Mouse (Mus musculus): Measurements from ENCODE around the gene Wscd2. TPM values are rescaled to one million over a fixed set of nuclear protein-coding genes. Genes with fewer than 3 reads are reported as not detected.

Gene Wscd2
- polyA plus RNA-seq, 1 experiment from 2014 or later: 0.06 TPM

- H3K9me3 ChIP-seq (replicated peaks; ENCODE audit: control insufficient read depth, low read length): no peaks in the 10 kb centered on the region
- ATAC-seq (ENCODE audit: low read depth): no peak
- no peak overlapping the region for H3K9ac ChIP-seq (ENCODE audit: low read depth, low read length)
- no peak overlapping the region for H3K27ac ChIP-seq (ENCODE audit: low read length)
- no peak overlapping the region for H3K4me2 ChIP-seq (ENCODE audit: low read depth, low read length)
- no peaks in the 10 kb centered on the region for H3K4me1 ChIP-seq (ENCODE audit: control insufficient read depth, low read depth, low read length)
- WGBS (ENCODE audit: insufficient replicate concordance): 56% methylated on average over 4 of the region's 4 CpGs
- H3K36me3 ChIP-seq (ENCODE audit: control insufficient read depth, insufficient read depth): no peaks in the 10 kb centered on the region
- H3K4me3 ChIP-seq (ENCODE audit: low read depth, low read length): no peak overlapping the region
- no peaks in the 10 kb centered on the region for H3K27me3 ChIP-seq (ENCODE audit: control insufficient read depth, insufficient read depth, low read depth, low read length)
Measured at GRCm38 (mm10) chr5:113618716-113619115, 128.6 kb downstream of the Wscd2 start.

DNA sequence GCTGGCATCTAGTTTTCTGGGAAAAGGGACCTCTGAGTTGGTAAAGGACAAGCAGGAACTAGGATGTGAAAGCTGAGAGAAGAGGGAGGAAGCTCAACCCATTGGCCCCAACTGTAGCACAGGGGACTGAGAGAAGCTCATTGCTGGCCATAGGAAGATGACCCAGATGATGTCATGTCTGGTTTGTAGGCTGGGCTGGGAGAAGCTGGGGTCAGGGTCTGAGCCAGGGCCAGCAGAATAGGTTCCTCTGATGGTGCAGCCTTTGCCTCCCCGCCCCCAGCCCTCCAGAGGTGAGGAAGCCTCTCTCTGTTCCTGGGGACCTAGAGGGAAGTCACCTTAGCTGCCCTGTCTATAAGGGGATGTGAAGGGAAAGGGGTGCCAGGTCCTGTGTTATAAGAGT, 129.0 kb downstream of the Wscd2 start:
- H3K9me3 ChIP-seq (replicated peaks; ENCODE audit: control insufficient read depth, low read length): no peaks in the 10 kb centered on the region
- ATAC-seq (ENCODE audit: low read depth): no peak
- no peak overlapping the region for H3K4me3 ChIP-seq (ENCODE audit: low read depth, low read length)
- H3K9ac ChIP-seq (ENCODE audit: low read depth, low read length): no peak overlapping the region
- no peaks in the 10 kb centered on the region for H3K36me3 ChIP-seq (ENCODE audit: control insufficient read depth, insufficient read depth)
- H3K27ac ChIP-seq (ENCODE audit: low read length): no peak overlapping the region
- H3K27me3 ChIP-seq (ENCODE audit: control insufficient read depth, insufficient read depth, low read depth, low read length): no peaks in the 10 kb centered on the region
- no peak overlapping the region for H3K4me2 ChIP-seq (ENCODE audit: low read depth, low read length)
- H3K4me1 ChIP-seq (ENCODE audit: control insufficient read depth, low read depth, low read length): no peaks in the 10 kb centered on the region
- 50% methylated on average over 1 of the region's 1 CpGs for WGBS (ENCODE audit: insufficient replicate concordance)

GRCm38 (mm10) chr5:113620130-113620716, 130.1 kb downstream of the Wscd2 start:
- WGBS (ENCODE audit: insufficient replicate concordance): 68% methylated on average over 16 of the region's 16 CpGs
- Histone ChIP-seq H3K9me3 (replicated peaks; ENCODE audit: control insufficient read depth, low read length) (no peaks in the 10 kb centered on the region), H3K4me2 (ENCODE audit: low read depth, low read length) (no peak overlapping the region), H3K27ac (ENCODE audit: low read length) (no peak overlapping the region), H3K36me3 (ENCODE audit: control insufficient read depth, insufficient read depth) (no peaks in the 10 kb centered on the region), H3K27me3 (ENCODE audit: control insufficient read depth, insufficient read depth, low read depth, low read length) (no peaks in the 10 kb centered on the region), H3K4me1 (ENCODE audit: control insufficient read depth, low read depth, low read length) (no peaks in the 10 kb centered on the region), H3K4me3 (ENCODE audit: low read depth, low read length) (no peak overlapping the region), H3K9ac (ENCODE audit: low read depth, low read length) (no peak overlapping the region)
- no peak for ATAC-seq (ENCODE audit: low read depth)

DNA sequence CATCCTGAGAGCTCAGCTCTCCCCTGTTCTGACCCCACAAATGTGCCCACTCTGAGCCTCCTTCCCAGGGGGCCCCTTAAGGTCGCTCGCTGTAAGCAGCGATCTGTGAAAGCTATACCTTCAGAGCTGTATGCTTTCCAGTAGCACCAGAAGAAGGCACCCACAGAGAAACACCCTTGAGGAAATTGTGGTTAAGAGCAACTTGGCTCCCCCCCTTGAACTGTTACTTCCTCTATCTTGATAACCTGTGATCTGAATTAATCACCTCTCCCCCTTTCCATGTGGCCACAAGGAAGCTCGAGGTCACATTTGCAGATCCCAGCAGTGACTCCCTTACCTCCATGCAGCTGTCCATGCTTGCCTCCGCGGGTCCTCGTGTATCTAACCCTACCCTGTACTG, 130.9 kb downstream of the Wscd2 start:
- Histone ChIP-seq H3K4me1 (ENCODE audit: control insufficient read depth, low read depth, low read length) (no peaks in the 10 kb centered on the region), H3K9ac (ENCODE audit: low read depth, low read length) (no peak overlapping the region), H3K4me2 (ENCODE audit: low read depth, low read length) (no peak overlapping the region), H3K27ac (ENCODE audit: low read length) (no peak overlapping the region), H3K4me3 (ENCODE audit: low read depth, low read length) (no peak overlapping the region), H3K9me3 (replicated peaks; ENCODE audit: control insufficient read depth, low read length) (no peaks in the 10 kb centered on the region), H3K36me3 (ENCODE audit: control insufficient read depth, insufficient read depth) (no peaks in the 10 kb centered on the region), H3K27me3 (ENCODE audit: control insufficient read depth, insufficient read depth, low read depth, low read length) (no peaks in the 10 kb centered on the region)
- no peak for ATAC-seq (ENCODE audit: low read depth)
- WGBS (ENCODE audit: insufficient replicate concordance): 26% methylated on average over 7 of the region's 7 CpGs

DNA sequence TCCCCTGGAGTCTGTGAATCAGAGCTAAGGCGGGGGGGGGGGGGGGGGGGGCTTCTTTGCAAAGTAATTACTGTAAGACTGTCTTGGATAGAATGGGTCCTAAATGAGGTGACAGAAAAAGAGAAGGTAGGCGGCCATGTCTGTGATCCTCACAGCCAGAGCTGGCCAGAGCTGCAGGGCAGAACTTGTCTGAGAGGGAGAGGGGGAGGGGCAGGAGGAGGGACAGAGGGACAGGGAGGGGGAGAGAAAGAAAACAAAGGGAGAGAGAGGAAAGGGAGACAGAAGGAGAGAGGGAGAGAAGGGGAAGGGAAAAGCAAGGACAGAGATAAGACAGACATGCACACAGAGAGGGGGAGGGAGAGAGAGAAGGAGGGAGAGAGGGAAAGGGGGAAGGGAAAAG, 132.9 kb downstream of the Wscd2 start:
- no peak overlapping the region for H3K27ac ChIP-seq (ENCODE audit: low read length)
- no peaks in the 10 kb centered on the region for H3K4me1 ChIP-seq (ENCODE audit: control insufficient read depth, low read depth, low read length)
- H3K9ac ChIP-seq (ENCODE audit: low read depth, low read length): no peak overlapping the region
- H3K36me3 ChIP-seq (ENCODE audit: control insufficient read depth, insufficient read depth): no peaks in the 10 kb centered on the region
- H3K27me3 ChIP-seq (ENCODE audit: control insufficient read depth, insufficient read depth, low read depth, low read length): no peaks in the 10 kb centered on the region
- ATAC-seq (ENCODE audit: low read depth): no peak
- H3K4me3 ChIP-seq (ENCODE audit: low read depth, low read length): no peak overlapping the region
- no peaks in the 10 kb centered on the region for H3K9me3 ChIP-seq (replicated peaks; ENCODE audit: control insufficient read depth, low read length)
- H3K4me2 ChIP-seq (ENCODE audit: low read depth, low read length): no peak overlapping the region
- 13% methylated on average over 2 of the region's 2 CpGs for WGBS (ENCODE audit: insufficient replicate concordance)

DNA sequence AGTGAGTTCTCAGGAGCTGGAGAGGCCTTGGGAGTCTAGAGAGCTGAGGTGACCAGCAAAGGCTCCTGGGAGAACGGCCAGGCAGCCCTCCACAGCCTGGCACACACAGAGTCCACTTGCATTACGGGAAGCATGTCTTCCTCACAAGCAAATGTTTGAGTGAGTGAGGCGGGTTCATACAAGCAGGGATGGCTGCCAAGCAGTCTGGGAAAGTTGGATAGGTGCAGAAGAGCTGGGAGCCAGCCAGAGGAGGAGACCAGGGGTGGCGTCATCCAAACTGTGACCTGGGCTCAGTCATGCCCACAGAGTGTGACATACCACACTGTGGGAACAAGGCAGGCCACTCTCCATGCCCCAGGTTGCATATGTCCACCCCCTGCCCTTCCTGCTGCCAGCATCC, 134.9 kb downstream of the Wscd2 start:
- Histone ChIP-seq H3K9me3 (replicated peaks; ENCODE audit: control insufficient read depth, low read length) (no peaks in the 10 kb centered on the region), H3K9ac (ENCODE audit: low read depth, low read length) (no peak overlapping the region), H3K4me1 (ENCODE audit: control insufficient read depth, low read depth, low read length) (no peaks in the 10 kb centered on the region), H3K27ac (ENCODE audit: low read length) (no peak overlapping the region), H3K4me2 (ENCODE audit: low read depth, low read length) (no peak overlapping the region), H3K27me3 (ENCODE audit: control insufficient read depth, insufficient read depth, low read depth, low read length) (no peaks in the 10 kb centered on the region), H3K36me3 (ENCODE audit: control insufficient read depth, insufficient read depth) (no peaks in the 10 kb centered on the region), H3K4me3 (ENCODE audit: low read depth, low read length) (no peak overlapping the region)
- 56% methylated on average over 4 of the region's 4 CpGs for WGBS (ENCODE audit: insufficient replicate concordance)
- ATAC-seq (ENCODE audit: low read depth): no peak

DNA sequence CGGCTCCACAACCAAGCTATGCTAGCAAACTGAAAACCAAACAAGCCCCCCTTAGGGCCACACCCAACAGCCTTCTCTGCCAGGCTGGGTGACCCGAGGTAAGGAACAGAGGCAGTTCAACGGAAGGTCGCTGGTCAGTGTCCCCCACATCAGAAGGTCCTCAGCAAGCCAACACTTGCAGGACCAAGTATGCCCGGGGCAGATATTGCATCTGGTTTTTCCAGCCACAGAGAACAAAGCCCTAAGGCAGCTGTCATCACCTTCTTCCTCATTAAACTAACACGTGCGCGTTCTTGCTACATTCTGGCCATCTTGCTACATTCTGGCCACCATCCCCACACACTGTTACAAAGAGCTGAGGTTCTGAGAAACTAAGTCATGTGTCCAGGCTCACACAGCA, 136.2 kb downstream of the Wscd2 start:
- no peaks in the 10 kb centered on the region for H3K4me1 ChIP-seq (ENCODE audit: control insufficient read depth, low read depth, low read length)
- H3K4me3 ChIP-seq (ENCODE audit: low read depth, low read length): no peak overlapping the region
- 50% methylated on average over 8 of the region's 8 CpGs for WGBS (ENCODE audit: insufficient replicate concordance)
- no peaks in the 10 kb centered on the region for H3K9me3 ChIP-seq (replicated peaks; ENCODE audit: control insufficient read depth, low read length)
- H3K9ac ChIP-seq (ENCODE audit: low read depth, low read length): no peak overlapping the region
- ATAC-seq (ENCODE audit: low read depth): no peak
- no peaks in the 10 kb centered on the region for H3K36me3 ChIP-seq (ENCODE audit: control insufficient read depth, insufficient read depth)
- no peaks in the 10 kb centered on the region for H3K27me3 ChIP-seq (ENCODE audit: control insufficient read depth, insufficient read depth, low read depth, low read length)
- H3K4me2 ChIP-seq (ENCODE audit: low read depth, low read length): no peak overlapping the region
- no peak overlapping the region for H3K27ac ChIP-seq (ENCODE audit: low read length)

- Histone ChIP-seq H3K4me3 (ENCODE audit: low read depth, low read length) (no peak overlapping the region), H3K36me3 (ENCODE audit: control insufficient read depth, insufficient read depth) (no peaks in the 10 kb centered on the region), H3K4me2 (ENCODE audit: low read depth, low read length) (no peak overlapping the region), H3K9me3 (replicated peaks; ENCODE audit: control insufficient read depth, low read length) (no peaks in the 10 kb centered on the region), H3K27ac (ENCODE audit: low read length) (no peak overlapping the region), H3K9ac (ENCODE audit: low read depth, low read length) (no peak overlapping the region), H3K27me3 (ENCODE audit: control insufficient read depth, insufficient read depth, low read depth, low read length) (no peaks in the 10 kb centered on the region), H3K4me1 (ENCODE audit: control insufficient read depth, low read depth, low read length) (no peaks in the 10 kb centered on the region)
- ATAC-seq (ENCODE audit: low read depth): no peak
- WGBS (ENCODE audit: insufficient replicate concordance): 71% methylated on average over 5 of the region's 5 CpGs
Measured at GRCm38 (mm10) chr5:113626991-113627390, 136.9 kb downstream of the Wscd2 start.

- no peak overlapping the region for H3K27ac ChIP-seq (ENCODE audit: low read length)
- no peak overlapping the region for H3K9ac ChIP-seq (ENCODE audit: low read depth, low read length)
- no peak overlapping the region for H3K4me2 ChIP-seq (ENCODE audit: low read depth, low read length)
- ATAC-seq (ENCODE audit: low read depth): no peak
- no peaks in the 10 kb centered on the region for H3K36me3 ChIP-seq (ENCODE audit: control insufficient read depth, insufficient read depth)
- H3K4me1 ChIP-seq (ENCODE audit: control insufficient read depth, low read depth, low read length): no peaks in the 10 kb centered on the region
- H3K9me3 ChIP-seq (replicated peaks; ENCODE audit: control insufficient read depth, low read length): no peaks in the 10 kb centered on the region
- H3K27me3 ChIP-seq (ENCODE audit: control insufficient read depth, insufficient read depth, low read depth, low read length): no peaks in the 10 kb centered on the region
- WGBS (ENCODE audit: insufficient replicate concordance): 26% methylated on average over 11 of the region's 11 CpGs
- no peak overlapping the region for H3K4me3 ChIP-seq (ENCODE audit: low read depth, low read length)
Measured at GRCm38 (mm10) chr5:113627820-113628437, 137.8 kb downstream of the Wscd2 start.

Measured in liver, embryonic 16.5 days (tissue).